Mouse (Mus musculus): ENCODE results near the gene Tpx2. TPM values are rescaled to one million over a fixed set of nuclear protein-coding genes. Genes with fewer than 3 reads are reported as not detected.

Gene Tpx2
- polyA plus RNA-seq, 1 experiment: 1.3 TPM

GRCm38 (mm10) chr2:152826481-152826880 lies 21.3 kb upstream of the Tpx2 start:
- Histone ChIP-seq H3K27me3 (ENCODE audit: control insufficient read depth, insufficient read depth, low read length) (no peaks in the 10 kb centered on the region), H3K4me1 (ENCODE audit: control insufficient read depth, insufficient read depth, insufficient read length, low read length) (peaks cover 40% of the 10 kb centered on the region; the same call in 1 of the 2 replicates), H3K4me3 (ENCODE audit: low read depth, low read length) (no peak overlapping the region), H3K36me3 (ENCODE audit: control insufficient read depth, insufficient read depth, low read length) (peaks cover 1% of the 10 kb centered on the region; the same call in 1 of the 2 replicates), H3K27ac (ENCODE audit: insufficient read depth, low read depth, low read length) (no peak overlapping the region)
- TF ChIP-seq CTCF (IDR thresholded peaks at IDR 0.05; ENCODE audit: extremely low read depth, insufficient read length, insufficient replicate concordance, low read depth, low read length) (no peak), POLR2A (IDR thresholded peaks at IDR 0.05; ENCODE audit: low read depth, low read length) (no peak)
- WGBS: 83% methylated on average over 3 of the region's 3 CpGs

DNA sequence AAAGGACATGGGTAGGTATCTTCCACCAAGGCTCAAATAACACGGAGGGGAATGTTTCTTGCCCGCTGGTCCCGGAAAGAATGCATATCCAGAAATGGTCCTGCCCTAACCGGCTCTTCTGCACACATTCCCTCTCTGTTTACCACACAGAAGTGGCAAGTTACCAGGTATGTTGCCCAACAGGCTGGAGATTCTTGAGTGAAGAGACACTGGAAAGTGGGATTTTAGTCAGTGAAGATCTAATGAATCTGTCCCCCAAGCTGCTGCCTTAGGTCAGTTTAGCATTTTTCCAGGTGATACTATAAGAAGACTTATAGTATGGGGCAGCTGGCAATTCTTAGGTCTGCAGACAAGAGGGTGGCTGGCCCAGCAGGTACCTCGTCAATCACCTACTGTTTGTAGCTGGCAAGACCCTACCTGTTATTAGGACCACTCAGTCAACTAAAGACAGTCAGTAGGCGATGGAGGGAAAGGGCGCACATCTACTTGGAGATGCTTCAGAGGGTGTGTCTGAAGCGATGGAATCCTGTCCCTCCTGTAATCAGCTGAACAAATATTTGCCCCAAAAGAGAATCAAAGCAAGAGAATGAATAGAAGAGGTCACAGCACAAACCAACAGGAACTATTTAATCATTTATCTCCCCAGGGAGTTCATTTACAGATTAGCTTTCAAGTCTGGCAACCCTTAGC lies 20.3 kb upstream of the Tpx2 start:
- no peak overlapping the region for H3K4me3 ChIP-seq (ENCODE audit: low read depth, low read length)
- no peak for TF ChIP-seq POLR2A (IDR thresholded peaks at IDR 0.05; ENCODE audit: low read depth, low read length)
- TF ChIP-seq CTCF (IDR thresholded peaks at IDR 0.05; ENCODE audit: extremely low read depth, insufficient read length, insufficient replicate concordance, low read depth, low read length): no peak
- WGBS: 33% methylated on average over 8 of the region's 8 CpGs
- H3K36me3 ChIP-seq (ENCODE audit: control insufficient read depth, insufficient read depth, low read length): peaks cover 1% of the 10 kb centered on the region; the same call in 1 of the 2 replicates
- H3K27ac ChIP-seq (ENCODE audit: insufficient read depth, low read depth, low read length): peak overlapping the region; percentile 91
- peaks cover 35% of the 10 kb centered on the region; the same call in 1 of the 2 replicates for H3K4me1 ChIP-seq (ENCODE audit: control insufficient read depth, insufficient read depth, insufficient read length, low read length)
- H3K27me3 ChIP-seq (ENCODE audit: control insufficient read depth, insufficient read depth, low read length): no peaks in the 10 kb centered on the region

DNA sequence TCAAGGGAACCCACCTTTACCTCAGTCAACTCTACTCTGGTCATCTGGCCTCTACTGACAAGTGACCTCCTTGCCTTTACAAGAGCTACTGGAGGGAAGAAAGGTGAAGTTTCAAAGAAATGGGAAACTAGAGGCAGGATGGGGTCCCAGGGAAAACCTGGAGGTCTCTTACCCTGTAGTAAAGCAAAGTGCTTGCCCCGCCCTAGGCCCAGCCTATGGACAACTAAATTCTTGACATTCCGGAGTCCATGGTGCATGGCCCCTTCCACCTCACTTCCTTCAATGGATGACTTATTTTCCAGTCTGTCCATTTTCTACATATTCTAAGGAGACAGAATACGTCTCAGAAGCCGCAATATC lies 19.8 kb upstream of the Tpx2 start:
- H3K27me3 ChIP-seq (ENCODE audit: control insufficient read depth, insufficient read depth, low read length): no peaks in the 10 kb centered on the region
- peak overlapping the region; percentile 11; the same call in 1 of the 2 replicates for H3K4me3 ChIP-seq (ENCODE audit: low read depth, low read length)
- no peak for TF ChIP-seq POLR2A (IDR thresholded peaks at IDR 0.05; ENCODE audit: low read depth, low read length)
- TF ChIP-seq CTCF (IDR thresholded peaks at IDR 0.05; ENCODE audit: extremely low read depth, insufficient read length, insufficient replicate concordance, low read depth, low read length): no peak
- 30% methylated on average over 4 of the region's 4 CpGs for WGBS
- peaks cover 33% of the 10 kb centered on the region; the same call in 1 of the 2 replicates for H3K4me1 ChIP-seq (ENCODE audit: control insufficient read depth, insufficient read depth, insufficient read length, low read length)
- peak overlapping the region; percentile 91 for H3K27ac ChIP-seq (ENCODE audit: insufficient read depth, low read depth, low read length)
- peaks cover 1% of the 10 kb centered on the region; the same call in 1 of the 2 replicates for H3K36me3 ChIP-seq (ENCODE audit: control insufficient read depth, insufficient read depth, low read length)

GRCm38 (mm10) chr2:152828532-152828931 lies 19.2 kb upstream of the Tpx2 start:
- no peak for TF ChIP-seq CTCF (IDR thresholded peaks at IDR 0.05; ENCODE audit: extremely low read depth, insufficient read length, insufficient replicate concordance, low read depth, low read length)
- TF ChIP-seq POLR2A (IDR thresholded peaks at IDR 0.05; ENCODE audit: low read depth, low read length): peak; percentile 29; the same call in 1 of the 2 replicates
- H3K27ac ChIP-seq (ENCODE audit: insufficient read depth, low read depth, low read length): peak overlapping the region; percentile 91
- H3K36me3 ChIP-seq (ENCODE audit: control insufficient read depth, insufficient read depth, low read length): peaks cover 1% of the 10 kb centered on the region; the same call in 1 of the 2 replicates
- H3K4me1 ChIP-seq (ENCODE audit: control insufficient read depth, insufficient read depth, insufficient read length, low read length): peaks cover 33% of the 10 kb centered on the region; the same call in 1 of the 2 replicates
- WGBS: 7% methylated on average over 1 of the region's 1 CpGs
- peak overlapping the region; percentile 49 for H3K4me3 ChIP-seq (ENCODE audit: low read depth, low read length)
- no peaks in the 10 kb centered on the region for H3K27me3 ChIP-seq (ENCODE audit: control insufficient read depth, insufficient read depth, low read length)

DNA sequence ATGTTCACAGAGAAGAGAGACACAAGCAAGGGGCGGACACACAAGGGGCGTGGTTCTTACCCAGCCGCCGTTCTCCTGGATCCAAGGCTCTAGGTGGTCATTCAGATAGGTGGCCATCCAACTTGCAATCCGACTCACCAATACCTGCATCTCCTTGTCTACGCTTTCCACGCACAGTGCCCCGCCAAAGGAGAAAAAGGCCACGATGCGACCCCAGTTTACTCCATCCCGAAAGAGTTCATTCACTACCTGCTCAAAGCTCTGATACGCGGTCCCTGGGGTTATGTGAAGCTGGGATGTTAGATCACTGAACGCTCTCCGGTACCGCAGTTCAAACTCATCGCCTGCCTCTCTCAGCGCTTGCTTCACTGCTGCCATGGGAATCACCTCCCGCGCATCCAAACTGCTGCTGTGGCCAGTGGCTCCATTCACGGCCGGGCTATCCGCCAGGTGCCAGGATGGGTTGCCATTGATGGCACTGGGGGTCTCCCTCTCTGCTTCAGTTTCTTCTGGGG lies 18.3 kb upstream of the Tpx2 start:
- H3K27me3 ChIP-seq (ENCODE audit: control insufficient read depth, insufficient read depth, low read length): no peaks in the 10 kb centered on the region
- peak overlapping the region; percentile 91 for H3K27ac ChIP-seq (ENCODE audit: insufficient read depth, low read depth, low read length)
- peaks cover 30% of the 10 kb centered on the region; the same call in 1 of the 2 replicates for H3K4me1 ChIP-seq (ENCODE audit: control insufficient read depth, insufficient read depth, insufficient read length, low read length)
- peak overlapping the region; percentile 69 for H3K4me3 ChIP-seq (ENCODE audit: low read depth, low read length)
- TF ChIP-seq POLR2A (IDR thresholded peaks at IDR 0.05; ENCODE audit: low read depth, low read length) (no peak), CTCF (IDR thresholded peaks at IDR 0.05; ENCODE audit: extremely low read depth, insufficient read length, insufficient replicate concordance, low read depth, low read length) (no peak)
- 32% methylated on average over 23 of the region's 23 CpGs for WGBS
- 0 out of 2 replicates have a peak, but pooled peaks cover 1% of the 10 kb centered on the region for H3K36me3 ChIP-seq (ENCODE audit: control insufficient read depth, insufficient read depth, low read length)

- no peaks in the 10 kb centered on the region for H3K27me3 ChIP-seq (ENCODE audit: control insufficient read depth, insufficient read depth, low read length)
- H3K36me3 ChIP-seq (ENCODE audit: control insufficient read depth, insufficient read depth, low read length): 0 out of 2 replicates have a peak, but pooled peaks cover 1% of the 10 kb centered on the region
- peak overlapping the region; percentile 71 for H3K4me3 ChIP-seq (ENCODE audit: low read depth, low read length)
- peak; percentile 27; the same call in 1 of the 2 replicates for TF ChIP-seq POLR2A (IDR thresholded peaks at IDR 0.05; ENCODE audit: low read depth, low read length)
- TF ChIP-seq CTCF (IDR thresholded peaks at IDR 0.05; ENCODE audit: extremely low read depth, insufficient read length, insufficient replicate concordance, low read depth, low read length): peak; percentile 71; the same call in 1 of the 2 replicates
- peaks cover 27% of the 10 kb centered on the region; the same call in 1 of the 2 replicates for H3K4me1 ChIP-seq (ENCODE audit: control insufficient read depth, insufficient read depth, insufficient read length, low read length)
- WGBS: 2% methylated on average over 31 of the region's 31 CpGs
- H3K27ac ChIP-seq (ENCODE audit: insufficient read depth, low read depth, low read length): peak overlapping the region; percentile 91
These were observed 17.5 kb upstream of the Tpx2 start for GRCm38 (mm10) chr2:152830021-152830921.
